Mouse (Mus musculus) heart, embryonic 11.5 days (tissue): Measurements from ENCODE around the gene Npy4r. TPM values are rescaled to one million over a fixed set of nuclear protein-coding genes. Genes with fewer than 3 reads are reported as not detected.

Experiments used
- ATAC-seq: fragments of 200-750 bp; cut with Nextera tagmentation; replicated peaks from 2 replicates; pipeline ENCODE4 v1.8.0; 2017; ENCODE audit warnings: moderate library complexity; ENCODE audit not compliant: insufficient number of reproducible peaks, low FRiP score, low TSS enrichment
- H3K27ac ChIP-seq: fragments of 300-500 bp; sonication (generic); 2 replicates; pipeline ENCODE4 v1.5.1; 2014; ENCODE audit warnings: mild to moderate bottlenecking, low read depth, low read length
- H3K27me3 ChIP-seq: fragments of 300-500 bp; sonication (generic); 2 replicates; pipeline ENCODE4 v1.6.1; 2014; ENCODE audit warnings: mild to moderate bottlenecking, low read length, mixed read lengths; ENCODE audit not compliant: control insufficient read depth, insufficient read depth
- H3K36me3 ChIP-seq: fragments of 300-500 bp; sonication (generic); 2 replicates; pipeline ENCODE4 v1.6.1; 2014; ENCODE audit warnings: mild to moderate bottlenecking, low read length, moderate library complexity, mixed read lengths; ENCODE audit not compliant: control insufficient read depth, insufficient read depth
- H3K4me1 ChIP-seq: fragments of 300-500 bp; sonication (generic); 2 replicates; pipeline ENCODE4 v1.6.1; 2014; ENCODE audit warnings: low read length; ENCODE audit not compliant: control insufficient read depth, insufficient read depth
- H3K4me2 ChIP-seq: fragments of 300-500 bp; sonication (generic); 2 replicates; pipeline ENCODE4 v1.6.1; 2014; ENCODE audit warnings: mild to moderate bottlenecking, moderate library complexity
- H3K4me3 ChIP-seq: fragments of 300-500 bp; sonication (generic); 2 replicates; pipeline ENCODE4 v1.5.1; 2014; ENCODE audit warnings: low read depth, low read length
- H3K9ac ChIP-seq: fragments of 300-500 bp; sonication (generic); 2 replicates; pipeline ENCODE4 v1.6.1; 2014; ENCODE audit warnings: mild to moderate bottlenecking, low read depth, low read length, moderate library complexity
- H3K9me3 ChIP-seq: fragments of 300-500 bp; sonication (generic); replicated peaks from 2 replicates; pipeline ENCODE4 v1.6.1; 2016; ENCODE audit warnings: low read length; ENCODE audit not compliant: control insufficient read depth
- WGBS: fragments of 180-500 bp; shearing (Covaris S2); extraction: QIAGEN DNeasy Blood & Tissue Kit; methylation state at CpG from one replicate; pipeline ENCODE4 v1.1.7; 2014; ENCODE audit not compliant: insufficient replicate concordance; 5-methylcytosine and 5-hydroxymethylcytosine counted together
- polyA plus RNA-seq: library from polyadenylated mRNA; unstranded; fragments of >200 nt; fragmentation: Nextera tagmentation; extraction: Ambion mirVana; gene quantifications from 2 replicates; pipeline ENCODE4 v1.2.1, GENCODE M21; 2014

Npy4r gene
- polyA plus RNA-seq, 1 experiment from 2014 or later: 0.23 TPM

DNA sequence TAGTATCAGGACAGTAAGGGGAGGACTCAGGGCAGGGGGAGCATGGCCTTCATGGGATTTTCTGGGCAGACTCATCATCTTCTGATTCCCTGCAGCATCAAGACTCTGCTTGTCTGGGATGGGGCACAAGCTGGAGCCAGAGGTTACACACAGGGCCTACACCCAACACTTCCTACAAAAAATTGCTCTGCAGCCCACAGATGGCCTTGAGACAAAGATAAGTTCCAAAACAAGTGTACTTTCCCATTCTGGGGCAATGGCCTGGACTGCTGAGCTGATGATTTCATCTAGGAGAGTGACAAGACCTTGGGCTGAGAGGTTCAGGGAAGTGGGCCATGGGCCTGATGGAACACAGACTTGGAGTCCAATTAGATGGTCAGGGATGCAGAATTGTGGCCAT, 16.9 kb downstream of the Npy4r start:
- H3K4me3 ChIP-seq: no peak overlapping the region
- no peak overlapping the region for H3K9ac ChIP-seq
- ATAC-seq: no peak
- no peaks in the 10 kb centered on the region for H3K9me3 ChIP-seq
- H3K27me3 ChIP-seq: no peaks in the 10 kb centered on the region
- H3K36me3 ChIP-seq: no peaks in the 10 kb centered on the region
- no peaks in the 10 kb centered on the region for H3K4me1 ChIP-seq
- H3K27ac ChIP-seq: no peak overlapping the region
- H3K4me2 ChIP-seq: no peak overlapping the region

DNA sequence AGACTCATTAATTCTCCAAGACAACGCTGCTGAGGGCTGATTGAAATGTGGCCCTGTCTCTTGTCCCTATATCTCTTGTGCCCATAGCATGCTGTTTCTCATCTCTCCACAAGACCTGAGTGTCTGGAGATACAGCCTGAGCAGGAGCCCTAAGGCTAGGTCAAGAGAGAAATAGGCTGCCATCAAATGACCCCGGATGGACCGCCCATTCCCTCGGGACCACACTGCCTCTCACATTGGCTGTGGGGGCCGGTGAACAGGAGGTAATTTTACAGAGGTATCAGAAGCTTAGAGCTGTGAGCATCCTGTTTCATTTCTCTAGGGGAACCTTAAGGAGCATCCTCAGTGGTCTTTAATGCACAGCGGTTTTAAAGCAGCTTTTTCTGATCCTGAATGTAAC, 21.1 kb downstream of the Npy4r start:
- ATAC-seq: no peak
- no peak overlapping the region for H3K9ac ChIP-seq
- no peaks in the 10 kb centered on the region for H3K4me1 ChIP-seq
- no peaks in the 10 kb centered on the region for H3K36me3 ChIP-seq
- no peak overlapping the region for H3K27ac ChIP-seq
- H3K9me3 ChIP-seq: no peaks in the 10 kb centered on the region
- no peak overlapping the region for H3K4me3 ChIP-seq
- 63% methylated on average over 6 of the region's 6 CpGs for WGBS
- no peaks in the 10 kb centered on the region for H3K27me3 ChIP-seq
- H3K4me2 ChIP-seq: no peak overlapping the region

DNA sequence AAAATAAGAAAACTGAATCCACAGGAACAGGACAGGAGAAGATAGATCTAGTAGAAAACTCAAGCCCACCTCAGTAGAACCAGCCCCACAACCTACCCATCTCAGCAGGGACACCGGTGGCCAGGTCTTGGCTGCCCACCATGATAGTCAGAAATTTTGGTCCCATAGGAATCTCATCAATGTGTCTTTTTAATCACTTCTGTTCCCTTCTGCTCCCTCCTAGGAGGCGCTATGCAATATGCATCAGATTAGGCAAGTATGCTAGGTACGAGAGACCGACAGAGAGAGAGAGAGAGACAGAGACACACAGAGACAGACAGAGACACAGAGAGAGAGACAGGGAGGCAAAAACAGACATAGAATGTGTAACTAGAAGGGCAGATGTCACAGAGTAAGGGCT, 30.6 kb downstream of the Npy4r start:
- Histone ChIP-seq H3K27me3 (no peaks in the 10 kb centered on the region), H3K27ac (no peak overlapping the region), H3K9ac (no peak overlapping the region), H3K4me2 (no peak overlapping the region), H3K36me3 (no peaks in the 10 kb centered on the region), H3K4me3 (no peak overlapping the region), H3K4me1 (no peaks in the 10 kb centered on the region), H3K9me3 (no peaks in the 10 kb centered on the region)
- ATAC-seq: no peak
- 91% methylated on average over 4 of the region's 4 CpGs for WGBS

DNA sequence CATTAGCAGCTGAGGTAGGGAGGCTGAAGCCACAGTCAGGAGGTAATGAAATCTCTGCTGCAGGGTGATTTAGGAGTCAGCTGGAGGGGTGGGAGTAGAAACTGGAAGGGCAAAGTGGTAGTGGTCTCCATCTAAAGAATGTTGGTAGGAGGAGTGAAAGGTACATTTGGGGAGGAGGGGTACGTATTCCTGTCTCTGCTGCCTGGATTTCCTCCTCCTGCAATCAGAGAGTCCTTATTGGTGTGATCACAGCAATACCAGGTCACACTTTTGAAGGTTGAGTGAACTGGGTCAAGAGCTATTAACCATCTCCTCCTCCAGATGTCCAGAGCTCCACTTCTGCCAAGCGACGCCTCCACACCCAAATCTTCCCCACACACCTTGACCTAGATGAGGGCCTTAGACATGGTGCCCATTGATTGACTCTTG, 31.4 kb downstream of the Npy4r start:
- Histone ChIP-seq H3K9me3 (no peaks in the 10 kb centered on the region), H3K27me3 (no peaks in the 10 kb centered on the region), H3K4me1 (no peaks in the 10 kb centered on the region), H3K4me2 (no peak overlapping the region), H3K36me3 (no peaks in the 10 kb centered on the region), H3K4me3 (no peak overlapping the region), H3K9ac (no peak overlapping the region), H3K27ac (no peak overlapping the region)
- no peak for ATAC-seq
- WGBS: 77% methylated on average over 3 of the region's 3 CpGs

DNA sequence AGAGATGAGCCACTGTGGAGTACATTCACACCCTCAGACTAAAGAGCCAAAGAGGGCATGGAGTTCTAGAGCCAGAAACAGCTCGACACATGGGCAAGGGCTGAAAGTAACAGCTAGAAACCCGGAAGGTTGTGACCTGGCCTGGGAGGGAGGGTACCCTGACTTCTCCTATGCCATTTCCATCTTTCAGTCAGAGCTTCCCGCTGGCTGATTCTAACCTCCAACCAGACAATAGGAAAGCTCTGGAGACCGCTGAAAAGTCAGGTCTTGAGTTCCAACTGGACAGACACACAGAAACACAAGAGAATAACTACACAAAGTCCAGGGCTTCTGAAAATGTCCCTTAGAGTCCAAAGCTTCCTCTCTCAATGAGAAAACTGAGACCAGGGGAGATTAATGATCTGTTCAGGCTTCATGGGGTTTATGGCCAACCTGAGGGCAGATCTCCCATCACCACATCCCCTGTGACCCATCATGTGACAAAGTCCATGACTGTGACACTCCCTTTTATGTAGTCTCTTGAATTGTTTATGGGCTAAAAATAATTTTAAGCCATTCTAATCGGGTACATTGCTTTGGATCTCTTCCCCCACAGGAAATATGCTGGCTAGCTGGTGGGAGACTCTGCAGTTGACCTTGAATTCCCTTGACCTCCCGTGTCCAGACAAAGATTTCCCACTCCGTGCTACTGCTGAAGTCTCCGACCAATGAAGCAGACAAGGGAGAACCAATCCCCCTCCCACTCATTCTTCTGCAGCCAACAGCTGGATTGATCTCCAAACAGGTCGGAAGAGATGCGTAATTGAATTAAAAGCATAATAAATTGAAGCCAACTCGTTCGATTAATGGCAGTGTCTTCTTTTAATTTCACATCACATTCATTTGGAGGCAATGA, 32.0 kb downstream of the Npy4r start:
- H3K9me3 ChIP-seq: no peaks in the 10 kb centered on the region
- no peak for ATAC-seq
- H3K4me2 ChIP-seq: no peak overlapping the region
- 65% methylated on average over 12 of the region's 12 CpGs for WGBS
- no peaks in the 10 kb centered on the region for H3K36me3 ChIP-seq
- H3K4me1 ChIP-seq: no peaks in the 10 kb centered on the region
- H3K27ac ChIP-seq: no peak overlapping the region
- H3K9ac ChIP-seq: no peak overlapping the region
- H3K4me3 ChIP-seq: no peak overlapping the region
- no peaks in the 10 kb centered on the region for H3K27me3 ChIP-seq

DNA sequence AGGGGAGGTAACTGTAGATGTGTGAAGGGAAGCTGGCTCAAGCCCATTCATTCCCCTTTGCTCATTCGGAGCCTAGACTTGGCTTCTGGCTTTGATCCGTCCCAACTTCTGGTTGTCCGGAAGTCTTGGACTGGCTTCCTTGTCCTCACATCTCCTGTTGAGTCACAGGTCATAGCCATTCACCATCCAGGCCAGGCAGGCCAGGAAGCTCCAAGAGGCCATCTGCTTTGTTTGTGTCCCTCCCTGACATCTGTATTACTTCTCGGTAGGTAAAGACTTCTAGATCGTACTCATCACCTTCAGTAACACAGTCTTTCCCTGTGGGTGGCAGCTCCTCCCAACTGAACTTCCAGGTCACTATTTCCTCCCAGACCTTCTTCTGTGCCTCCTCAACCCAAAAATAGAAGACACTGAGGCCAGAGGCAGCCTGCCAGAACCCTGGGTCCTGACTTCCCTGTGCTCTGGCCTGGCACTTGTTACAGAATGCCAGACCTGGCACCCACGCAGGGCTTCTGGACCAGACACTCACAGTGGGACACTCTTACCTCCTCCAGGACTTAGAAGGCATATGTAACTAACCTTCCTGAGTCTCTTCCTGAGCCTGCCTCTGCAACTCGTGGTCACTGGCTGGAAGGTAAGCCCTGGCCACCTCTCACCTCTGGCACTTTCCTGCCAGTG, 33.1 kb downstream of the Npy4r start:
- Histone ChIP-seq H3K4me1 (no peaks in the 10 kb centered on the region), H3K4me2 (no peak overlapping the region), H3K27me3 (no peaks in the 10 kb centered on the region), H3K36me3 (no peaks in the 10 kb centered on the region), H3K9me3 (no peaks in the 10 kb centered on the region), H3K27ac (no peak overlapping the region), H3K4me3 (no peak overlapping the region), H3K9ac (no peak overlapping the region)
- WGBS: 77% methylated on average over 7 of the region's 7 CpGs
- no peak for ATAC-seq

DNA sequence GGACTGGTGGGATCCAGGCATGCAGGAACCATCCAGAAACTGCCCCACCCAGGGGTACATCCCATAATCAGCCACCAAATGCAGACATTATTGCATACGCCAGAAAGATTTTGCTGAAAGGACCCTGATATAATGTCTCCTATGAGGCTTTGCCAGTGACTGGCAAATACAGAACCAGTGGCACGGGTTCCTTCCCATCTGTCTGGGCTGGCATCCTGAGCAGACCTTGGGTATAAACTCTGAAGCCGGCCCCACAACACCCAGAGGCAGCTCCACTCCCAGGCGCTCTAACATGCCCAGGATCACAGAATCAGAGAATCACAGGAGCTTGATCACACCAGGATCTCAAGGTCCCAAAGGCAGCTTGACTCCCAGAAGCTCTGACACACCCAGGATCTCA, 38.0 kb downstream of the Npy4r start:
- 76% methylated on average over 4 of the region's 4 CpGs for WGBS
- Histone ChIP-seq H3K4me3 (no peak overlapping the region), H3K27me3 (no peaks in the 10 kb centered on the region), H3K4me1 (no peaks in the 10 kb centered on the region), H3K4me2 (no peak overlapping the region), H3K9ac (no peak overlapping the region), H3K36me3 (no peaks in the 10 kb centered on the region), H3K9me3 (no peaks in the 10 kb centered on the region), H3K27ac (no peak overlapping the region)
- ATAC-seq: no peak

DNA sequence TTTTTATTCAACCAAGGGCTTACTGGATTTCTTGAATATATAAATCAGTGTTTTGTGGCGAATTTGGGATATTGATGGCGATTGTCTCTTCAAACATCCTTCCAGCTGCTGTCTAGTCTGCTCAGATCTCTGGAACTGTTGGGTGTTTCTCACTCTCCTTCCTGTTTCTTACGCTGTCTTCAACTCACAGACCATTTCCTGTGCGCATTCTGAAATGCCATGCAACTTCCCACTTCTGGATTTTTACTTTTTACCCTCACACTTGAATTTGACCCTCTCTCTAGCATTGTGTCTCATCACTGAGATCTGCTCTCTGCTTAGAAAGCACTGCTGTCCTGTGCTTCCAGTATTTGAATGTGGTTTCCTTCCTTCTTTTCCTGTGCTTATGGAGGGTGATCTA, 44.7 kb downstream of the Npy4r start:
- Histone ChIP-seq H3K4me1 (peaks cover 3% of the 10 kb centered on the region; the same call in 1 of the 2 replicates), H3K4me2 (no peak overlapping the region), H3K9me3 (no peaks in the 10 kb centered on the region), H3K27ac (no peak overlapping the region), H3K4me3 (no peak overlapping the region), H3K27me3 (no peaks in the 10 kb centered on the region), H3K9ac (no peak overlapping the region), H3K36me3 (no peaks in the 10 kb centered on the region)
- no peak for ATAC-seq
- 76% methylated on average over 4 of the region's 4 CpGs for WGBS
